In genomic region chr2:129662484-129662883, GRCm38 (mm10) we compare ENCODE assay signal across 24 mouse cellular contexts. TPM values are rescaled to one million over a fixed set of nuclear protein-coding genes. Genes with fewer than 3 reads are reported as not detected.
DNase-seq lines count a peak whose midpoint lies in the region; ATAC-seq and TF ChIP-seq lines count a peak whose summit lies in the region.
"Had no signal": no experiment of that assay in that cellular context is flagged by ENCODE, and none has a peak within 500 bp of the region (broad histone marks: within the 10 kb centered on the region; RNA-seq: fewer than 3 reads in every experiment).

No protein-coding gene starts in this region.

- no peak for ATAC-seq in lung, embryonic 14.5 days (ENCODE audit: insufficient read depth)
- ATAC-seq in megakaryocyte-erythroid progenitor cell, adult 5-6 weeks (replicated peaks; ENCODE audit: low FRiP score, low TSS enrichment, poor library complexity, severe bottlenecking) = peak; percentile 98
- ATAC-seq: CD4-positive, CD25-positive, alpha-beta regulatory T cell, adult 4 months; forebrain, embryonic 15.5 days; hindbrain, embryonic 16.5 days had no signal

- no peaks in the 10 kb centered on the region for H3K27me3 ChIP-seq in lung, embryonic 14.5 days (ENCODE audit: insufficient read depth, low read length)
- no peaks in the 10 kb centered on the region for H3K27me3 ChIP-seq in thymus, adult 2 months (ENCODE audit: control insufficient read depth, insufficient read depth, low read length)
- H3K27me3 ChIP-seq: forebrain, embryonic 15.5 days; heart, embryonic 13.5 days; hindbrain, embryonic 12.5 days had no signal

- H3K9me3 ChIP-seq in lung, embryonic 14.5 days (ENCODE audit: low read depth, low read length) = no peaks in the 10 kb centered on the region
- H3K9me3 ChIP-seq: embryonic facial prominence, embryonic 10.5 days; forebrain, embryonic 15.5 days; G1E; heart, embryonic 13.5 days; hindbrain, embryonic 12.5 days had no signal

- H3K36me3 ChIP-seq in lung, embryonic 14.5 days (ENCODE audit: insufficient read depth) = no peaks in the 10 kb centered on the region
- no peaks in the 10 kb centered on the region for H3K36me3 ChIP-seq in thymus, adult 2 months (ENCODE audit: control insufficient read depth, insufficient read depth, low read length)
- H3K36me3 ChIP-seq: embryonic facial prominence, embryonic 10.5 days; forebrain, embryonic 15.5 days; G1E; heart, embryonic 13.5 days; hindbrain, embryonic 12.5 days had no signal

- no peak overlapping the region for H3K4me2 ChIP-seq in lung, embryonic 14.5 days
- H3K4me2 ChIP-seq: forebrain, embryonic 15.5 days; heart, embryonic 13.5 days; hindbrain, embryonic 12.5 days had no signal

- DNase-seq in lung, embryonic 14.5 days = peak; percentile 56
- no peak for DNase-seq in lung, adult 2 months
- DNase-seq in brain, embryonic 14.5 days (ENCODE audit: low read depth) = peak; percentile 12
- peak; percentile 31 for DNase-seq in lung, postnatal 14 days
- no peak for DNase-seq in thymus, adult 2 months
- no peak for DNase-seq in frontal cortex, postnatal 14 days (ENCODE audit: low spot score in 2 of 2)
- DNase-seq: adrenal gland, postnatal 14 days; B cell, adult 2 months; cerebellum, adult 2 months; cerebellum, postnatal 10 days; gastrocnemius, adult 2 months; gastrocnemius, postnatal 25 days; heart, adult 11 months; heart, postnatal 36 days had no signal

- H3K4me1 ChIP-seq in lung, embryonic 14.5 days (ENCODE audit: insufficient read depth) = no peaks in the 10 kb centered on the region
- H3K4me1 ChIP-seq in lung, adult 2 months (ENCODE audit: control insufficient read depth, insufficient read depth, low read length) = no peaks in the 10 kb centered on the region
- no peaks in the 10 kb centered on the region for H3K4me1 ChIP-seq in thymus, adult 2 months (replicated peaks; ENCODE audit: control insufficient read depth, insufficient read depth, low read length)
- H3K4me1 ChIP-seq: embryonic facial prominence, embryonic 10.5 days; forebrain, embryonic 15.5 days; heart, embryonic 13.5 days; hindbrain, embryonic 12.5 days had no signal

- no peak for TF ChIP-seq POLR2A in lung, adult 2 months (IDR thresholded peaks at IDR 0.05; ENCODE audit: borderline replicate concordance, extremely low read depth, low read depth, low read length)
- no peak for TF ChIP-seq POLR2A in brain, embryonic 14.5 days (IDR thresholded peaks at IDR 0.05; ENCODE audit: borderline replicate concordance, extremely low read depth, insufficient read depth, insufficient read length, poor library complexity, severe bottlenecking)
- TF ChIP-seq POLR2A in thymus, adult 2 months (IDR thresholded peaks at IDR 0.05; ENCODE audit: control insufficient read depth, extremely low read depth, insufficient read depth, low read length, poor library complexity) = no peak

- no peak for TF ChIP-seq CTCF in lung, embryonic 14.5 days (IDR thresholded peaks at IDR 0.05; ENCODE audit: low read depth)
- no peak for TF ChIP-seq CTCF in lung, adult 2 months (IDR thresholded peaks at IDR 0.05; ENCODE audit: insufficient read depth, low read length)
- no peak for TF ChIP-seq CTCF in brain, embryonic 14.5 days (IDR thresholded peaks at IDR 0.05; ENCODE audit: borderline replicate concordance, extremely low read depth, insufficient read depth, insufficient read length)
- TF ChIP-seq CTCF in thymus, adult 2 months (IDR thresholded peaks at IDR 0.05; ENCODE audit: borderline replicate concordance, control insufficient read depth, extremely low read depth, insufficient read depth, low read length, poor library complexity) = no peak

- H3K4me3 ChIP-seq in lung, embryonic 14.5 days (ENCODE audit: low read depth, low read length) = no peak overlapping the region
- no peak overlapping the region for H3K4me3 ChIP-seq in lung, adult 2 months (replicated peaks; ENCODE audit: extremely low read depth, low read depth, low read length)
- no peak overlapping the region for H3K4me3 ChIP-seq in thymus, adult 2 months (ENCODE audit: control insufficient read depth, insufficient read depth, low read length)
- H3K4me3 ChIP-seq: embryonic facial prominence, embryonic 10.5 days; erythroblast, embryonic 14.5 days; forebrain, embryonic 15.5 days; gastrocnemius, adult 2 months; heart, embryonic 13.5 days; hindbrain, embryonic 12.5 days had no signal

- no peak overlapping the region for H3K9ac ChIP-seq in lung, embryonic 14.5 days
- H3K9ac ChIP-seq: forebrain, embryonic 15.5 days; heart, embryonic 13.5 days; hindbrain, embryonic 12.5 days had no signal

- H3K27ac ChIP-seq in lung, embryonic 14.5 days (ENCODE audit: low read depth) = no peak overlapping the region
- no peak overlapping the region for H3K27ac ChIP-seq in thymus, adult 2 months (ENCODE audit: control insufficient read depth, insufficient read depth, low read length)
- H3K27ac ChIP-seq: embryonic facial prominence, embryonic 10.5 days; forebrain, embryonic 15.5 days; gastrocnemius, adult 2 months; heart, embryonic 13.5 days; hindbrain, embryonic 12.5 days had no signal

- WGBS in lung, embryonic 14.5 days = 53% methylated on average over 4 of the region's 4 CpGs
- WGBS in lung, adult 2 months = 64% methylated on average over 4 of the region's 4 CpGs
- WGBS in thymus, adult 2 months = 91% methylated on average over 4 of the region's 4 CpGs

RNA-seq across cellular contexts. Expression of gene Pdyn, which starts 37.2 kb away (rescaled TPM):
- polyA plus RNA-seq in lung, embryonic 14.5 days (2014; fragmentation: Nextera tagmentation; extraction: Ambion mirVana) = not detected in 2 replicates
- not detected in 2 replicates for polyA plus RNA-seq in lung, adult 2 months (2012; rRNA removed)
- 4.3 and 6.9 TPM in 2 replicates for polyA plus RNA-seq in brain, embryonic 14.5 days (2012; rRNA removed)
- total RNA-seq in megakaryocyte-erythroid progenitor cell, adult 5-6 weeks (2014; fragmentation: Nextera tagmentation) = not detected in 2 replicates
- total RNA-seq in megakaryocyte-erythroid progenitor cell, adult 5-6 weeks (2017) = not detected in 2 replicates
- polyA plus RNA-seq in thymus, adult 2 months (2012; rRNA removed) = 0.74 and 1.2 TPM in 2 replicates
- total RNA-seq: adrenal gland, adult 18-20 months; adrenal gland, postnatal 14 days; G1E; gastrocnemius, adult 2 months; gastrocnemius, postnatal 25 days; heart, postnatal 36 days had no signal
- polyA plus RNA-seq: CD4-positive, CD25-positive, alpha-beta regulatory T cell, adult 4 months; erythroblast, embryonic 14.5 days; G1E; heart, embryonic 13.5 days had no signal

Comparison
In these comparisons a context has a peak if more than half of its experiments do, and no peak if none do; other contexts are left out.
1. DNase-seq: peak in lung, embryonic 14.5 days (single experiment), brain, embryonic 14.5 days (single experiment) and lung, postnatal 14 days (single experiment); none in lung, adult 2 months (single experiment), thymus, adult 2 months (single experiment) and frontal cortex, postnatal 14 days (0 of 2).